Mouse (Mus musculus) A20 (cell line): ENCODE measurements around the gene Armc5.

Source experiments
- DNase-seq: peaks from one replicate; pipeline ENCODE4 v3.0.0-alpha.2; 2011; ENCODE audit warnings: low read depth, low spot score

The Armc5 gene

DNA sequence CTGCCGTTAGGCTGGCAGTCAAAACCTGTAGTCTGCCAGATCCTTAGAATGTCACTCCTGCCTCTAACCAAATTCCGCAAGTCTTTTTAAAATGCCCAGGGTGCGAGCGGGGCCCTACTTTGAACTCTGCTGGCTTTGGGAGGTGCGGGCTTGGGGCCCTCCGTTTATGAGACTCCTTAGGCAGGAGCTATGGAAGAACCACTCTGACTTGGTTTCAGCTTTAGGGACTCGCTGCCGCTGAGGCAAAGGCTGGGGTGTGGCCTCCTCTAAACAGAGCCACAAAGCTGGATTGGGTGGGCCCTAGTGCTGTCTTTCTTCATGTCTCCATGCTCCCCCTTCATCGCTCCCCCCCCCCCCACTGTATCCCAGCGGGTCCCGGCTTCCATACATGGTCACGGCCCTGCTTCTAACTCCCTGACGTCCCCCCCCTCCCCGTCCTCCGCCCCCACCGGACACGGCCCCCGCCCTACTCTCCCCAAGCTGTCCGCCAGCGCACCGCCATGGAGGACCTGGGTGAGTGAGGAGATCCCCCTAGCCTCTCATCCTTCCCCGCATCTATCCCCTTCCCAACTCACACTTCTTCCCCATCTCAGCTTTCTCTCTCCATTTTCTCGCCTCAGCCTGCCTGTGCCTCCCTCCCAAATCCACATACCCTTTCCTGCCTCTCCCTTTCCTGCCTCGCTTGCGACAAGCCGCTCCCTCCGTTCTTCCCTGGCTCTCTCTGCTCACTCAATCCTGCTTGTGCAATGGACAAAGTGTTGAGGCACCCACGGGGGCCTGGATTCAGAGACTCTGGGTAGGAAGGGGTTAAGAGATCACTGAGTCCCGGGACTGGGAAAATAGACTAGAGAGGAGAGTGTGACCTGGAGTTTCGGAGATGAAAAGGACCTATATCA lies 9.6 kb downstream of the Armc5 start, which contains the start of gene Tgfb1i1:
Tgfb1i1 (plus strand) TSS at position 317 of the 896 bp plus-strand sequence.
- no peak for DNase-seq

DNA sequence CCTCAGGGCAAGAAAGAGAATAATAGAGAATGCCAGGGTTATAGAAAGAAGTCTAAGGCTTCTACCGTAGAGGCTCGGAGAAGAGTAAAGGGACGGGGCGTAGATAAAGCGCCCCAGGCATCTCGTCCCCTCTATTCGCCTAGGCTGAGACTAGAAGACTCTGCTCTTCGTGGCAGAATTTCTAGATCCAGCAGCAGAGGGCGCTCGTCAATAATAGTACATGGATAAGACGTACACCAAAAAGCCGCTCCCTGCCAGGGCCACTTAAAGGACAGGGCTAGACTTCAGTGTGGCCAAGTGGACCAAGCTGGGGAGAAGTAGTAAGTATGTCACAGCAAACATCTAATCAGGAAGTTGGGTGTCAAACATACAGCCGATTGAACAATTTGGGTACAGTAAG lies 10.3 kb downstream of the Armc5 start:
- peak; percentile 74 for DNase-seq

DNA sequence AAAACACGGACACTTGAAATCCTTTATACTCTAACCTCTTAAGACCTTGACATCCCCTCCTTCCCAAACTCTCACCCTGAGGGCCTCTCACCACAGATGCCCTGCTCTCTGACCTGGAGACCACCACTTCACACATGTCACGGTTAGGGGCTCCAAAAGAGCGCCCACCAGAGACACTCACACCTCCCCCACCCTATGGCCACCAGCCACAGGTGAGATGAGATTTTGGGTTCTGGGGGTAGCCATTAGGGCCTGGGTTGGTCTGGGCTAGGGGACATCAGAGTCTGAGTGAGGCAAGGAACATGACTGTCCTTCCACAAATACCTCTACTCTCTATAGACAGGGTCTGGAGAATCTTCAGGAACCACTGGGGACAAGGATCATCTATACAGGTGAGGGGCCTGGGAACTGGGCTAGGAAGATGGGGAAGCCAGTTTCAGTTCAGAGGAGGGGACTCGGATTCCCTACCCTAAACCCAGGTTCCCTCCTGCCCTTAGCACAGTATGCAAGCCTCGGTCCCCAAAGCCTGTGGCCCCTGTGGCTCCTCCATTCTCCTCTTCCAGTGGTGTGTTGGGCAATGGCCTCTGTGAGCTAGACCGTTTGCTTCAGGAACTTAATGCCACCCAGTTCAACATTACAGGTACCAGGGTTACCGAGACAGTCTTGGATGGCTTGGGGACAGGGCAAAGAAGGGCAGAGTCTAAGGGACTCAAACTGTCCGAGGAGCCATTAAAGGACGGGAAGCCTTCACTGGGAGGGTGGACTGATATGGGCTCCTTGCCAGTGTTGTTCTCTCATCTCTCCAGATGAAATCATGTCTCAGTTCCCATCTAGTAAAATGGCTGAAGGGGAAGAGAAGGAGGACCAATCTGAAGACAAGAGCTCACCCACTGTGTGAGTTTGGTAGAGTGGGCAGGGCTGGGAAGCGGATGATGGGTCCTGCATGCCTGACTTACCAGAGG lies 11.2 kb downstream of the Armc5 start:
- DNase-seq: no peak

DNA sequence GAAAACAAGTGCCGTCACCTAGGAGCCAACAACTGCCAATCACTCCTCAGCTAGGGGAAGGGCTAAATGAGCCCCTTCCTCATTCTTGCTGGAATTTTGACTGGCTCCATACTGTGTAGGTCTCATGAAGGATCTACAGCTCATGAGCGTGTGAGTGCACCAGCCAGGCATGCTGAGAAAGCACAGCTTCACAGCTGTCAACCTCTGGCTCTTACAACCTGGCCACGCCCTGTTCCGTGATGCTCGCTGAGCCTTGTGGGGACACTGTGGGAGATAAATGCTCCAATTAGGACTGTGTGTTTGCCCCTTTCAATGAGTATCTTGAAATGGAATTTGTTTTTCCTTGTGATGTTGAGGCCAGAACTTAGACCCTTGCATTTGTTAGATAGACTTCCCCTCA lies 12.9 kb downstream of the Armc5 start:
- no peak for DNase-seq

DNA sequence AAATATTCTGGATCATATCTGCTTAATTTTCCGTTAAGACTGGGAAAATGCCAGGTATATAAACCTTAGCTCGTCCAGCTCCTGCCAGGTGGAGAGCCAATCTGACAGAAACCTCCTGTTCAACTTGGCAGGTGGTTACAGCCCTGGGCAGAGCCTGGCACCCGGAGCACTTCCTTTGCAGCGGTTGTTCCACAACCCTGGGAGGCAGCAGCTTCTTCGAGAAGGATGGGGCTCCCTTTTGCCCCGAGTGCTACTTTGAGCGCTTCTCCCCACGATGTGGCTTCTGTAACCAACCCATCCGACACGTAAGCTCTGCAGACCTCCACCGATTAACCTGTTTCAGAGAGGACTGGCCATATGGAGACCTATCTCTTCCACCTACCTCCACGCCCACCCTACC lies 14.8 kb downstream of the Armc5 start:
- DNase-seq: no peak

DNA sequence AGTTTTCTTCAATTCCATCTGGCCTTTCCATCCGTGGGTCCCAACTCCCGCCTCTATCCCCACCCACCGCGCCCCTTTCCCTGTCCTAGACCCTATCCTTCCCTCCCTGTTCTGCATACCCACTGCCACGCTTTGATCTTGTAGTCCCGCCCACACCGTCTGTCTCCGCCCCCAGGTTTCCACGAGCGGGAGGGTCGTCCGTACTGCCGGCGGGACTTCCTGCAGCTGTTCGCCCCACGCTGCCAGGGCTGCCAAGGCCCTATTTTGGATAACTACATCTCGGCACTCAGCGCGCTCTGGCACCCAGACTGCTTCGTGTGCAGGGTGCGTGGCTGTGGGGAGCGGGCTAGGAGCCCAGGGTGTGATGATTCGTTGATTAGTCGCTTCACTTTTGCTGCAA lies 15.5 kb downstream of the Armc5 start:
- no peak for DNase-seq

DNA sequence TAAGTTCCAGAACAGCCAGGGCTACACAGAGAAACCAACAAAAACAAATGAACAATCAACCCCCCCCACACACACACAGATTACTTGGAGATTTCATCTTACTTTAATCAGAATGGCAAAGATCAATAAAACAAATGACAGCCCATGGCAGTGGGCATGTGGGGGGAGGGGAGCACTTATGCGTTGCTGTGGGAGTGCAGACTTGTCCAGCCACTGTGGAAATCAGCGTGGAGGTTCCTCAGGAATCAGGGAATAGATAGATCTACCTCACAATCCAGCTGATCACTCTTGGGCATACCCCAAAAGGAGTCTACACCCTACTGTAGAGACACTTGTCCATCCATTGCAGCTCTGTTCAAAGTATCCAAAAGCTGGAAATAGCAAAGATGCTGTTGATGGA lies 17.8 kb downstream of the Armc5 start:
- DNase-seq: no peak

DNA sequence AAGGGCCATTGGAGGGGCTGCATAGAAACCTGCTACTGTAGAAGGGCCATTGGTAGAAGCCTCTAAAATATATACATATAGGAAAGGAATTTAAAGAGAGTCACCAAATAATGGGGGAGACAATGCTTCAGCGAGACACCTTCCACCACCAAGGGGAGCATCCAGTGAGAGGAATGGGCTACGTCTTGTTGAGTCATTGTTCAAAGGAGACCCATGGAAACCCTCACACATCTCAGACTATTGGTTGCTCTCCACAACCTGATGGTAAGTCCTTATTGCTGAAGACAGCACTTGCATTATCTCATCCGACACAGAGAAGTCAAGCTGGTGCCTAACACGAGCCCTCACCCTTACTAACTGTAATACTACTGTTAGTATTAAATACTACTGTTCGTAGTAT lies 18.6 kb downstream of the Armc5 start:
- no peak for DNase-seq

DNA sequence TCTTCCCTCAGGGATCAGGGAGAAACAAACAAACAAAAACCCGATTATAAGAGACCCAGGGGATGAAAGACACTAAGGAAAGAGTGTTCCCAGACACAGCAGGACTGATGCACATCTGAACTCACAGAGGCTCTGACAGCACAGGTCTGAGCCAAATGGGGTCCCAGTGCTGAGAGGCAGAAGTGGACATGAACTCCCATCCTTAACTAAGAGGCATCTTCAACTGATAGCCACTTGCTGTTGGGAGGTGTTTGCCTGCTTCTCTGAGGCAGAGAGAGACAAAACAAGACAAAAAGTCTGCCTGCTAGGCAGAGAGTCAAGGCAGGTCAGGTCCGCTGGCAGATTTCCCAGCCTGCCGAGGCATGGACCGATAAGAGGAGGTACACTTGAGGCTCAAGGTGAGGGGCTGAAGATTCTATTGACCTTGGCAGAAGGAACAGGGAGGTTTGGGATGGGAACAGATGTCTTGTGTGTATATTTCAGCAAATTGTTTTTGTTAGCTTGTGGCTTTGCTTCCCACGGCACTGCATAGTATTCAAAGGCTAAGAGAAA lies 19.7 kb downstream of the Armc5 start:
- no peak for DNase-seq

DNA sequence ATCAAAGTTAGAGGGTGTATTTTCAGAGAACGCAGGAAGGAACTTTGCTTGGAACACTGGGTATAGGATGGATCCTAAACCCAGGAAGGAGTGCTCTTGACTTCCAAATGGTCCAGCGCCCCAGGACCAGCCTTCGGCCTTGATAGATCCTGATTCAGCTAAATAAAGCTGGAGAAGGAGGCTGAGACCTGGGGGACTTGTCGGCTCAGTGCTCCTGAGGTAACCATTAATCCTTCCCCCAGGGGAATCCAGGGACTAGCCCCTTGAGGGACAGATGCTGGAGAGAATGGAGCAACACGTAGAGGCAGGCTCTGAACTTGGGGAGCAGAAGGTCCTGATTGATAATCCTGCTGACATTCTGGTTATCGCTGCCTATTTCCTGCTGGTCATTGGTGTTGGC lies 28.3 kb downstream of the Armc5 start, which contains the start of gene Slc5a2:
Slc5a2 (plus strand) TSS at position 247 of the 400 bp plus-strand sequence.
- no peak for DNase-seq

DNA sequence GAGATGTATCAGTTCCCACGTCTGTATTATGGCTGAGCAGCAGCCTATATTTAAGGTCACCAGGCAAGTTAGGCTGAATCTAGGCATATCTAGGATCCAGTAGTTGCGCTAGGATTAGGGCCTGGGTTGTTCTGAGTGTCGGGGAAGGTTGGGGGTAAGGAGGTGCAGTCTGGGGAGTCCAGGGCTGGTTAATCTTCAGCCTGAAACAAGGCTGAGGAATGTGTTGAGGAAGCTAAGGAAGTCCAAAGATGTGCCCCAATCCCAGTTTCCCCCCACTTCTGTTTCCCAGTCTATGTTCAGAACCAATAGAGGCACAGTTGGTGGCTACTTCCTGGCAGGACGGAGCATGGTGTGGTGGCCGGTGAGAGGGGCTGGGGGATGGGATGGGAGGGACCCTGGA lies 28.9 kb downstream of the Armc5 start:
- no peak for DNase-seq

DNA sequence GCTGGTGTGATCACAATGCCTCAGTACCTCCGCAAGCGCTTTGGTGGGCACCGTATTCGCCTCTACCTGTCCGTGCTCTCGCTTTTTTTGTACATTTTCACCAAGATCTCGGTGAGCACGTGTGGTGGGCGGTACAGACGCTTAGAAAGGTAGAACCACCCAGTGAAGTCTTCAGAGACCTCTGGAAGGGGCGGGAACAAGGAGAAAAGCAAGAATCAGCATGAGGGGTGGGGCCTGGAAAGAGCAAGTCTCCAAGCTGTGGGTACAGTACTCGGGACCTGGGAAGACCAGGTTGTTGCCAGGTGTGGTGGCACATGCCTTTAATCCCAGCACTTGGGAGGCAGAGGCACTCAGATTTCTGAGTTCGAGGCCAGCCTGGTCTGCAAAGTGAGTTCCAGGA lies 30.2 kb downstream of the Armc5 start:
- no peak for DNase-seq

DNA sequence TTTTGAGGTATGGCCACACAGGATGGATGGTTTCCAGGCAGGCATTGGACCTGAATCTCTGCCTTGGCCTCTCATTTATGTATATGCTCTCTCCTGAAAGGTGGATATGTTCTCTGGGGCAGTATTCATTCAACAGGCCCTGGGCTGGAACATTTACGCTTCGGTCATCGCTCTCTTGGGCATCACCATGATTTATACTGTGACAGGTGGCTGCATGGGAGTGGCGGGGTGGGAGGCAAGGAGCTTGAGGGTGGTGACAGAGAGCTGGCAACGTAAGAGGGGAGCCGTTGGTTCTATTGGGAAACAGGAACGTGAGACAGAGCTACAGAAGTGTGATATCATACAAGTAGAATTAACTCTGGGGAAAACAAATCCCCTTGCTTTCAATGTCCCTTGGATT lies 30.7 kb downstream of the Armc5 start:
- no peak for DNase-seq

DNA sequence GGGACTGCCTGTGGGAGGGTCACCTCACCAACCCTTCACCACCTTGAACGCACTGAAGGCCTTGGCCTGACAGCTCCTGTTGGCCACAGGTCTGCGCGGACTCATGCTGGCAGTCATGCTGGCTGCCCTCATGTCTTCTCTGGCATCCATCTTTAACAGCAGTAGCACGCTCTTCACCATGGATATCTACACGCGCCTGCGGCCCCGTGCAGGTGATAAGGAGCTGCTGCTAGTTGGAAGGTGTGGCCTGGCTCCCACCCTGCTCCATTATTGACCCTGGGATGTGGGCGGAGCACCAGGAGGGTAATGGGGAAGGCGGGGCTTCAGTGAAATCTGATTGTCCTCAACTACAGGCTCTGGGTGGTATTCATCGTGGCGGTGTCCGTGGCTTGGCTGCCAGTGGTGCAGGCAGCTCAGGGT lies 33.3 kb downstream of the Armc5 start:
- no peak for DNase-seq

DNA sequence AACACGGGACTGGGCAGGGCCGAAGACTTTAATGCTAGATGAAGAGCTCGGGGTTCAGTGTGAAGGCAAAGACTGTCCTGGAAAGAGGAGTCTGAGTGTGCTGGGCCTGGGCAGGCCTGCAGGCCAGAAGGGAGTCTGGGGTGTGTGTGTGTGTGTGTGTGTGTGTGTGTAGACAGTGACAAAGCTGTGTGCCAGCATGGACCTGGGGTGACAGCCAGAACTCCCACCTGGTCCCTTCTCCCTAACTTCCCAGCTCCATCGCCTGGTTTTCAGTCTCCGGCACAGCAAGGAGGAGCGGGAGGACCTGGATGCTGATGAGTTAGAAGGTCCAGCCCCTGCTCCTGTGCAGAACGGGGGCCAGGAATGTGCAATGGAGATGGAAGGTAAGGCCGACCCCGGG lies 34.4 kb downstream of the Armc5 start:
- no peak for DNase-seq

DNA sequence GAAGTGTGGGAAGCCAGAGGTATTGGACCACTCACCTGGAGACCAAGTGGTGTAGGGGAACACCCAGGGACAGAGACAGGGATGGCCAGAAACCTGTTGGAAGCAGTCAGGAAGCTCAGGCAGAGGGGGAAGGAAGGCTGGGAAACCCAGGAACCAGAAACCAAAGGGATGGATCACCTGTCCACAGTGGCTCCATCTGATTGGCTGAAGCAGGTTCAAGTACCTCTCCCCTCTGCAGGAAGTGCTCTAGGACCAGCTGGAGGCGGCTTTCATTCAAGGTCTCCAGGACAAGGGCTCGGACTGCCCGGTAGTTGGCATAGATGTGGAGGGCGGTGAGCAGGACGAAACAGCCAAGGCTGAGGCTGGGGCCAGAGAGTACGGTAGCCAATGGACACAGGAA lies 38.9 kb downstream of the Armc5 start:
- no peak for DNase-seq

DNA sequence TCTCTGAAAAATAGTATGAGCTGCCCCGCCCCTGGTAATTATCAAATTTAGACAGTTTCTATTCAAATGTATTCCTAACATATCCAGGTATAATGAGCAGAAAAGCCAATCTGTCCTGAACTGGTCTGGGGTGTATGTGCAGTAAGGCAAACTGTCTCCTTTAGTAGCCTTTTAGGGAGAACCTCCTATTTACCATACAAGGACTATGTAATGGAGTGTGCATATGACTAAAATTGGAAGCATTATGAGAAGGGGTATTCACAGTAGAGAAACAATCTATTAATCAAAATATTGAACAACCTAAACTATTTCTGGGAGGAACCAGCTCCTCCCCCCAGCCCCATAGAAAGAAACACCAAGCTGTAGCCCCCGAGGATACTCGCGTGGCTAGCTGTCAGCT lies 42.6 kb downstream of the Armc5 start:
- DNase-seq: no peak

DNA sequence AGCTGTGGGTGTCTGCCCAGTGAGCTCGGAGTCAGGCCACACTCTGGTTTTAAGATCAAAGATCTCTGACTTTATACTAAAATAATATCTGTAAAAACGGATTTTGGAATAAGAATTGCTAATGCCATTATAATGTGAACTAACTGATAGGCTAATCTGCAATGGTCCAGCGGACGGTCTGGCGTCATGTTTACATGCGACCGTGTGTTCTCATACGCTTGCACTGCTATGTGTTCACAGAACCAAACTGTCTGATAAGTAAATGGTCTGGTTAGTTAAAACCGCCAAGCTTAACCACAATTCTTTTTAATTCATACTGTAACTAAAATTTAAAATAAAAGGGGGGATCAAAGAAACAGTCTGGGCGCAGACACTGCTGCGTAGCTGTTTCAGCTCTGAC lies 44.6 kb downstream of the Armc5 start:
- DNase-seq: no peak

DNA sequence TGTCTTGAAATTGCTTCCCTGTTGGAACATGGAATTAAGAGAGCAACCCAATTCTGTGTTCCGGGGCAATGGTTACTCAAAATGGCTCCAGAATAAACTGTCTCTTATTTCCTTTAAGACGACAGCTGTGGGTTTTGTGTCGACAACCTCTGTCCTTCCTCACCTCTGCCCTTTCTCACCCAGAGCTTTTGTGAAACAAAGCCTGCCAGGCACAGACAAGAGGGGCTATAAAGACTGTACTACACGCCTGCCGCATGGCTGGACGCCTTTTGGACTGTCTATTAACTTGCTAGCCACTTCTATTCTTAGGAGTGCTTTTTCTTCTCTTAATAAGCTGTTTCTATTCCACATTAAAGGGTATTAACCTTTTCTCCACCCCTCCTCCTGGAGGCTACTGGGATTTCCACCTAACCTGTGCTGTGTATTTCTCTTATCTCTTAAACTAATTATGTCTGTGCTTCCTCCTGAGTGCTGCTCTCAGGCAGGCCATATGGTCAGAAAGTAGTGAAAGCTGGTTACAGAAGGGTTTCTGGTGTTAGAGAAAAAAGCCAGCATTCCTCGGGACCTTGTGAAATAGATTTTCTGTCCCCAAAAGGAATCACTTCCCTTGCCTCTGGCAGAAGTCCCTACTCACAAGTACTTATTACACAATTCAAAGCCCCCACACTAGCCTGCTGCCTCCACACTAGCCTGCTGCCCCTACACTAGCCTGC lies 45.5 kb downstream of the Armc5 start:
- DNase-seq: no peak

DNA sequence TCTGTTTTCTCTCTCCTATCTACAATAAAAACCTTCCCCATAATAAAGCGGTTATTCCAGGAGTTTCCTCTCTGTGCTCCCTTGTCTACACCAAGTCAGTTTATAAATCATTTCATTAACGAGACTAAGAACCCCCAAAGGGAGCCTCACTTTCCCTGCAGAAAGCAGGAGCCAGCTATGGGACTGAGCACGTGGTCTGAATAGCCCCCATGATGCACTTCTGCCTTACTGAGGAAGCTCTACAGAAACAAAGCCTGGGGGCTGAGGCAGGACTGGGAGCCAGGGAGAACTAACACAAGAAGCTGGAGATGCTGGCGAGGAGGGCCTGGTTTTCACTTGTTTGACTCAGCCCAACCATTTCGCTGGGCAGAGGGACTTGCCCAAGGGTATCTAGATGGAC lies 46.9 kb downstream of the Armc5 start:
- no peak for DNase-seq

DNA sequence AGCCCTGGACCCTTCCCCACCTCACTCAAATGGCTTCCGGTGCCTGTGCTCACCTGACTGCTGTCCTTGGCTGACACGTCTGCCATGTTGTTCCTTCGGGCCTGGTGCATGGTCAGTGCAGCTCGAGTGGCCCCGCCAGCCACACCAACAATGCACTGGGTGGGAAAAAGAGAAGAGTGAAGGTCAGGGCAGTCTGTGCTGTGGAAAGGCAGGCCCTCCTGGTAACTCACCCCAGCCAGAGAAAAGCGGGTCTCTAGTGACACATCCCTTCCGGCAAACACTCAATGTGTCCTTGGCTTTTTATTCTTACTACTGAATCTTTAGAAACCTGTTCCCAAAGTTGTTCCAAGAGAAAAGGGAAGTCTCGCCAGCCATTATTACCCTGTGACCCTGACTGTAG lies 47.9 kb downstream of the Armc5 start:
- no peak for DNase-seq
